In the genomic region with DNA sequence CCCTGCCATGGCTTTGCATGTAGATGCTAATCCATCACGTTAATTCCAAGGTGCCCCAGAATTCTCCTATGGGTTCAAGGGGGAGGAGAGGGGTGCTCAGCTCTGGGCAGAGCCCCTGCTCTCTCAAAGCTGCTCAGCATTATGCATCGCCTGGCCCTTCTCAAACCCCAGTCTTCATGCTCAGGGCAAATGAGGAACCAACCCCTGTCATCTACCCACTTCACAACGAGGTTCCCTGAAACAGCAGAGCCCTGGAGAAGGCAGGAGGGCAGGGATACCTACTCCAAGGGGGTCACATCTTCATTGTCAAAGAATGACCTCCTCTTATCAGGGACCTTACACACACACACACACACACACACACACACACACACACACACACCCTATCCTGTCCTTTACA, we compare ENCODE assay signal across 19 mouse cellular contexts. TPM values are rescaled to one million over a fixed set of nuclear protein-coding genes. Genes with fewer than 3 reads are reported as not detected.
"Had no signal": no experiment of that assay in that cellular context is flagged by ENCODE, and none has a peak within 500 bp of the region (broad histone marks: within the 10 kb centered on the region; RNA-seq: fewer than 3 reads in every experiment).

No protein-coding gene starts in this region.

- H3K9me3 ChIP-seq: limb, embryonic 13.5 days; neural tube, embryonic 13.5 days had no signal

- H3K27me3 ChIP-seq: limb, embryonic 13.5 days; neural tube, embryonic 13.5 days had no signal

- H3K4me3 ChIP-seq: limb, embryonic 13.5 days; neural tube, embryonic 13.5 days had no signal

- H3K27ac ChIP-seq: limb, embryonic 13.5 days; macrophage; neural tube, embryonic 13.5 days had no signal

- DNase-seq: kidney, adult 11 months; kidney, adult 9 months; kidney, postnatal 14 days; thymus, postnatal 36 days had no signal

- H3K4me2 ChIP-seq: limb, embryonic 13.5 days; liver, embryonic 11.5 days; lung, embryonic 14.5 days; neural tube, embryonic 13.5 days had no signal

- H3K4me1 ChIP-seq: neural tube, embryonic 13.5 days had no signal

- H3K9ac ChIP-seq: limb, embryonic 13.5 days; lung, embryonic 14.5 days; neural tube, embryonic 13.5 days had no signal

RNA-seq across cellular contexts. Expression of gene 1700001K19Rik, which starts 0.5 kb away (rescaled TPM):
- total RNA-seq: layer of hippocampus, adult 8-10 months; layer of hippocampus, postnatal 14 days; left cerebral cortex, adult 18-20 months; left cerebral cortex, postnatal 10 days; left cerebral cortex, postnatal 4 days had no signal
- polyA plus RNA-seq: large intestine, adult 2 months; limb, embryonic 13.5 days; liver, embryonic 11.5 days; liver, embryonic 16.5 days; lung, embryonic 14.5 days; macrophage; midbrain, embryonic 14.5 days; stomach, embryonic 14.5 days; thymus, postnatal 0 days had no signal
